Mouse (Mus musculus): ENCODE data around the gene Chrd. TPM values are rescaled to one million over a fixed set of nuclear protein-coding genes. Genes with fewer than 3 reads are reported as not detected.

Chrd gene
- polyA plus RNA-seq, 1 experiment from 2014 or later, result 9.3 TPM

- Histone ChIP-seq H3K4me1 (peaks cover 30% of the 10 kb centered on the region), H3K4me3 (no peak overlapping the region), H3K27me3 (no peaks in the 10 kb centered on the region), H3K36me3 (peaks cover 57% of the 10 kb centered on the region), H3K9ac (no peak overlapping the region), H3K27ac (no peak overlapping the region), H3K4me2 (replicated peaks) (0 out of 2 replicates have a peak overlapping the region, but pooled peaks have one; percentile 78), H3K9me3 (no peaks in the 10 kb centered on the region)
- ATAC-seq (ENCODE audit: low FRiP score, low read depth), result no peak
- 93% methylated on average over 7 of the region's 7 CpGs for WGBS
These were observed 20.0 kb upstream of the Chrd start for GRCm38 (mm10) chr16:20712889-20713288.

DNA sequence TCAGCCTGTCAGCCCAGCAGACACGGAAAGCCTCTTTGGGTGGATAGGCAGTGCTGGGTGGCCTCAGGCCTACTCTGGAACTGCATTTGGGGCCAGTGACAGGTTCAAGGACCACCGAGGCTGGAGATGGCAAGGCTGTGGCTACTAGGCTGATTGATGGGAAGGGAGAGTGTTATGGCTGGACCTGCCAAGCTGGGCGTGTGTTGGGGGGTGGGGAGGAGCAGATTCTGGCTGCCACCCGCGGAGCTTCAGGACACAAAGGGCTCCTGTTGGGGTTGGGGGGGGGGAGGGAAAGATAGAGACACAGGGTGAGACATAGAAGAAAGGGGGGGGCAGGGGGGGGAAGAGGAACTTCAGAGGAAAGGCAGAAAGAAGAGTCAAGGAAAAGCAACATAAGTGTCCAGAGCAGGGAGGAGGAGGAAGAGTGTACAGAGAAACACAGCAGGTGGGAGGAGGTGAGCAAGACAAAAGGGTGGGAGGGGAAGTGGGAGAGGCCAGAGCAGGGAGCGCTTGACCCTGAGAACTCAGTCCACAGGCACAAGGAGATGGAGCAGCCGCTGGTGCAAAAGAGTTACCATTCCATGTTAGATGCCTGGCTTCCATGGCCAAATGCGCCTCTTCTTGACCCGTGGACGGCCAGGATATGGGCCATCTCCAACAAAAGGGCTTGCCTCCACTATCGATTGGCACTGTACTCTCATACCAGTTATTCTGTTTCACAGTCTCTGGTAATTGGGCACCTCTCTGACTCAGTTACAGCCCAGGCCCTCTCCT lies 18.4 kb upstream of the Chrd start:
- peaks cover 36% of the 10 kb centered on the region for H3K4me1 ChIP-seq
- H3K9ac ChIP-seq, result peak overlapping the region; percentile 82; the same call in 1 of the 2 replicates
- peak overlapping the region; percentile 65 for H3K4me3 ChIP-seq
- no peak for ATAC-seq (ENCODE audit: low FRiP score, low read depth)
- H3K4me2 ChIP-seq (replicated peaks), result peak overlapping the region; percentile 78
- H3K27ac ChIP-seq, result no peak overlapping the region
- peaks cover 41% of the 10 kb centered on the region for H3K36me3 ChIP-seq
- no peaks in the 10 kb centered on the region for H3K27me3 ChIP-seq
- WGBS, result 52% methylated on average over 11 of the region's 11 CpGs
- H3K9me3 ChIP-seq, result no peaks in the 10 kb centered on the region

GRCm38 (mm10) chr16:20715161-20715560 lies 17.8 kb upstream of the Chrd start:
- no peaks in the 10 kb centered on the region for H3K27me3 ChIP-seq
- peak overlapping the region; percentile 78 for H3K4me2 ChIP-seq (replicated peaks)
- WGBS, result 71% methylated on average over 2 of the region's 2 CpGs
- peaks cover 38% of the 10 kb centered on the region for H3K36me3 ChIP-seq
- H3K4me3 ChIP-seq, result peak overlapping the region; percentile 65
- no peak for ATAC-seq (ENCODE audit: low FRiP score, low read depth)
- peak overlapping the region; percentile 82 for H3K9ac ChIP-seq
- peaks cover 36% of the 10 kb centered on the region for H3K4me1 ChIP-seq
- H3K27ac ChIP-seq, result peak overlapping the region; percentile 95
- no peaks in the 10 kb centered on the region for H3K9me3 ChIP-seq

DNA sequence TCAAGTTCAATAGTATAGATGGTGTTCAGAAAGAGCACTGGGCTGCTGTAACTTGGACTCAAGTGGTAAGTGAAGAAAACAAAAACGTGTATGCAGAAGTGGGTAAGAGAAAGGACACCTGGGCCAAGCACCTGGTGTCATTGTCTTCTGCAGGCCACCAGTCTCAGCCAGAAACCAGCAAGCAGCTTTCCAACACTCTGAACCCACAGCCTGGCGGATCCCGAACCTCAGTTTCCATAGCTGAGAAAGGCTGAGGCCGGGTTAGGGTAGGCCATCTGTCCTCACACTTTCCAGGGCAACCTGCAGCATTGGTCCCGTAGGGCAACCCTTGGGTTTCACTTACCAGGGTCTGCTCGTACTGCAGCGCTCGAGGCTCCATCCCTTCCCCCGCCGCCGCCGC lies 17.4 kb upstream of the Chrd start:
- under 1% methylated on average over 11 of the region's 12 CpGs for WGBS
- peak overlapping the region; percentile 95 for H3K27ac ChIP-seq
- peaks cover 36% of the 10 kb centered on the region for H3K4me1 ChIP-seq
- peak overlapping the region; percentile 82 for H3K9ac ChIP-seq
- H3K9me3 ChIP-seq, result no peaks in the 10 kb centered on the region
- H3K36me3 ChIP-seq, result peaks cover 38% of the 10 kb centered on the region
- no peak for ATAC-seq (ENCODE audit: low FRiP score, low read depth)
- H3K4me2 ChIP-seq (replicated peaks), result peak overlapping the region; percentile 78
- peak overlapping the region; percentile 65 for H3K4me3 ChIP-seq
- no peaks in the 10 kb centered on the region for H3K27me3 ChIP-seq

DNA sequence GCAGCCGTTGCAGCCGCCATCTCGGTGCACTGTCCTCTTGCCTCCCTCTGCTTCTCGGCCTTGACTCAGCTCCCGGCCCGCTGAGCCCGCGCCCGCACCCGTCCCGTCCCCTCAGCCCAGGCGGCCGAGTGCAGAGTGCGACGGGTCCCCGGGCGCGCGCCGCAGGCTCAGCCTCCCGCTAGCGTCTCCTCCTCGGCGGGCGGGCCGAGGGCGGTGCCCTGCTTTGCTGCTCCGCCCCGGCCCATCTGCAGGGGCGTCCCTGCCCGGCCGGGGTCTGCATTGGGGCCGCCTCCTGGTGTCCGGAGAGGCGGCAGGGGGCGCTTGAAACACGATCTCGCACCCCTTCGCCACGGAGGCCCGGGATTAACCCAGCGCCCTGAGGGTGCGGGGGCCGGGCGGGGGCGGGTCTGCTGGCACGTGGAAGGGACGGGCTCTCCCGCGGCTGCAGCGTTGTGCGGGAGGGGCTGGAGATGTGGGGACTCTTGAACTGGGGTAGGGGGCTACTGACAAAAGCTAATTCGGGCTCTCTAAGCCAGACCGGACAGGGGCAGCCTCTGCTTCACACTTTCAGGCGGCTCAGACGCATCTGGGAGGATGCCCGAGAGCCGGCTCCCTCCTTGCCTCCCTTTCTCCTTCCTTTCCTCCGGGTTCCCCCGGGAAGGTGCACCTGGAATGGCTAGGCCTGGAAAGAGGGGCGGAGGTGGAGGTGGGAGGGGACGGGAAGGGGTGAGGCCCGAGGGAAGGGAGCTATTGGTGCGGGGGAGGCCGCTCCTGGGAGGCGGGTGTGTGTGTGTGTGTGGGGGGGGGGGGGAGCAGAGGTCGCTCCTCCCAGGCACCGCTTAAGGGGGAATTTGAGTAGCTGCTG lies 16.7 kb upstream of the Chrd start:
- ATAC-seq (ENCODE audit: low FRiP score, low read depth), result peak; percentile 89
- H3K4me1 ChIP-seq, result peaks cover 36% of the 10 kb centered on the region
- no peaks in the 10 kb centered on the region for H3K27me3 ChIP-seq
- H3K36me3 ChIP-seq, result peaks cover 38% of the 10 kb centered on the region
- WGBS, result under 1% methylated on average over 50 of the region's 68 CpGs
- H3K4me2 ChIP-seq (replicated peaks), result peak overlapping the region; percentile 78
- H3K4me3 ChIP-seq, result peak overlapping the region; percentile 65
- H3K9me3 ChIP-seq, result no peaks in the 10 kb centered on the region
- peak overlapping the region; percentile 95 for H3K27ac ChIP-seq
- H3K9ac ChIP-seq, result peak overlapping the region; percentile 82

GRCm38 (mm10) chr16:20716841-20717180 lies 16.1 kb upstream of the Chrd start:
- no peaks in the 10 kb centered on the region for H3K27me3 ChIP-seq
- H3K36me3 ChIP-seq, result peaks cover 38% of the 10 kb centered on the region
- H3K4me3 ChIP-seq, result peak overlapping the region; percentile 65
- peaks cover 36% of the 10 kb centered on the region for H3K4me1 ChIP-seq
- H3K9ac ChIP-seq, result peak overlapping the region; percentile 82
- H3K4me2 ChIP-seq (replicated peaks), result peak overlapping the region; percentile 78
- no peak for ATAC-seq (ENCODE audit: low FRiP score, low read depth)
- no peaks in the 10 kb centered on the region for H3K9me3 ChIP-seq
- H3K27ac ChIP-seq, result peak overlapping the region; percentile 95
- under 1% methylated on average over 8 of the region's 8 CpGs for WGBS

DNA sequence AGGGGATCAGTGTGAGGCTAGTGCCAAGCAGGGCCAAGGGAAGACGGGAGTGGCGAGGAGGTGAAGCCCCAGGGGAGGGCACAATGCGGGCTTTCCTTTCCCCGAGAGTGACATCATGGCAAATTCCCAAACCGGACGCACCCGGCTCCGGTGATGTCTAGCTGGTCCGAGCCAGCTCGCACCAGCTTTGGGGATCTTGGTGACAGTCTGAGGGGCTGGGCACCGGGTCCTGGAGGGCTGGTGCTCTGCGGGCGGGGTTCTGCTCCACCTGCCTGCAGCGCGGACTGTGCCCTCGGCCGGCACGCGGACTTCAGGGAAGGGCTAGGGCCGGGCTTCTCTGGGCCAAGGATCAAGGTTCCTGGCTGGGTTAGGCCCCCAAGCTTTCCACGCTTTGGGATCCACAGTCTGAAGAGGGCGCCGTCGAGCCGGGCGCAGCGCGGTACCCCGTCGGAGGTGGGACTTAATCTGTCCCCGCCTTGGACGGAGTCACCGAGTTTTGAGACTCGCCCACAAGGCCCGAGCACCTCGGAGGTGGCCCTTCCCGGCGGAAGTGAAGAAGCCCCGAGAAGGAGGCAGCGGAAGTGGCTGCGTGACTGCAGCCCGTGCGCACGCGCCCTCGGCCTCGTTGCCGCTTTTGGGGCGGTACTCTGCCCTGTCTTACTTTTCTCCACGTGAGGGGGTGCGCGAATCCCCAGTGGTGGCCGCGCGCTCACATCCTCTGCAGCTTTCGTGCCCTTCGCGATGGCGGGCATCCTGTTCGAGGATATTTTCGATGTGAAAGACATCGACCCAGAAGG lies 15.5 kb upstream of the Chrd start, which contains the start of the genes Polr2h and Clcn2:
Gene Polr2h (plus strand): TSS at position 485 of the 797 bp plus-strand sequence.
Gene Clcn2 (minus strand): TSS at position 566 of the 797 bp plus-strand sequence.
- H3K27me3 ChIP-seq, result no peaks in the 10 kb centered on the region
- peaks cover 36% of the 10 kb centered on the region for H3K4me1 ChIP-seq
- H3K9ac ChIP-seq, result peak within 1 kb of the TSS; percentile 82
- WGBS, result 0% methylated on average over 59 of the region's 62 CpGs
- H3K4me2 ChIP-seq (replicated peaks), result peak within 1 kb of the TSS; percentile 78
- H3K27ac ChIP-seq, result peak within 1 kb of the TSS; percentile 95
- H3K4me3 ChIP-seq, result peak within 1 kb of the TSS; percentile 65
- H3K9me3 ChIP-seq, result no peaks in the 10 kb centered on the region
- peak; percentile 81 for ATAC-seq (ENCODE audit: low FRiP score, low read depth)
- H3K36me3 ChIP-seq, result peaks cover 38% of the 10 kb centered on the region

DNA sequence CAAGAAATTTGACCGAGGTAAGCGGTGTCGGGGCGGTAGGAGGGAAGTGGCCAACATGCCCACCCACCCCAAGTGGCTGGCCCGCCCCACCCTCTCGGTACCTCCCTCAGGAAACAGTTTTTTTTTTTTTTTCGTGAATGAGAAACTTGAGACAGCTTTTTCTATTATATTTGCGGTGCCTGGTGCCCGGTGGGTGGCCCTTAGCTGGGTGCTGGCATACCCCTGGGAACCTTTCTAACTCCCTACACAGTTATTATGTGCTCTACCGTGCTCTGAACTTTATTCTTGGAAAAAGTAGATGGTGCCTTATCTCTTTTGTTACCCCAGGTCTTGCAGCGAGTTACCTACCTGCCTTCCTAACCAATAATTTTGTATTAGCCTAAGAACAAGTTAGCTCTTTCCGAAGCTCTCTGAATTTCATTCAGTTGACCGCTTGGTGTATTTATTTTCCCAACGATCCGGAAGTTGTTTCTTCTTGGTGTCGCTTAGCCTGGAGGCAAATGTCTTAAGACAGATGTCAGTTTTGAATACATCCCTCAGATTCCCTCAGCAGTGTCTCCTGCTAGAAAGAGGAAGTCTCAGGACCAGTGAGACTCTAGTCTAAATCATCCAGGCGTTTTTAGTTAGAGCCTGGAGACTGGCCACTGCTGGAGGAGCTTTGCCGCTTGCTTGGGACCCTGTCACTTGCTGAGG lies 14.8 kb upstream of the Chrd start:
- 2% methylated on average over 18 of the region's 18 CpGs for WGBS

DNA sequence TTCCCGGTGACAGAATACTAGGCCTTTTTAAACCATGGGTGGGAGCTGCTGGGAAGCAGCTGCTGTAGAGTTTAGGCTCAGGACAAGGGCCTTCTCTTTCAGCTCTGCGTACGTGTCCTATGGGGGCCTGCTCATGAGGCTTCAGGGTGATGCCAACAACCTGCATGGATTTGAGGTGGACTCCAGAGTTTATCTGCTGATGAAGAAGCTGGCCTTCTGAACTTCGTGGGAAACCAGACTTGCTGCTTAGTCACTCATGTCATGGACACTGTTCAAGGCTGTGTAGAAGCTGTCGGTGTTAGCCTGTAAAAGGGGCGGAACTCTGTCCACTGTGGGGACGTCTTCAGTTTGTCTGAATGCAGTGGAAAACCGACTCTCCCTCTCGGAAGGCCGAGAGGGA lies 11.1 kb upstream of the Chrd start:
- no peak overlapping the region for H3K4me2 ChIP-seq (replicated peaks)
- no peak for ATAC-seq (ENCODE audit: low FRiP score, low read depth)
- H3K27ac ChIP-seq, result no peak overlapping the region
- H3K27me3 ChIP-seq, result no peaks in the 10 kb centered on the region
- H3K4me3 ChIP-seq, result no peak overlapping the region
- no peak overlapping the region for H3K9ac ChIP-seq
- peaks cover 25% of the 10 kb centered on the region for H3K4me1 ChIP-seq
- H3K36me3 ChIP-seq, result peaks cover 31% of the 10 kb centered on the region
- 80% methylated on average over 10 of the region's 10 CpGs for WGBS
- H3K9me3 ChIP-seq, result no peaks in the 10 kb centered on the region

More for the DNA sequence above, 14.8 kb upstream of the Chrd start:
- no peaks in the 10 kb centered on the region for H3K27me3 ChIP-seq
- H3K4me3 ChIP-seq, result peak overlapping the region; percentile 65
- peak overlapping the region; percentile 95 for H3K27ac ChIP-seq
- peak; percentile 9; the same call in 1 of the 2 replicates for ATAC-seq (ENCODE audit: low FRiP score, low read depth)
- H3K4me2 ChIP-seq (replicated peaks), result peak overlapping the region; percentile 78
- H3K9ac ChIP-seq, result peak overlapping the region; percentile 82
- no peaks in the 10 kb centered on the region for H3K9me3 ChIP-seq
- peaks cover 36% of the 10 kb centered on the region for H3K36me3 ChIP-seq
- H3K4me1 ChIP-seq, result peaks cover 36% of the 10 kb centered on the region

DNA sequence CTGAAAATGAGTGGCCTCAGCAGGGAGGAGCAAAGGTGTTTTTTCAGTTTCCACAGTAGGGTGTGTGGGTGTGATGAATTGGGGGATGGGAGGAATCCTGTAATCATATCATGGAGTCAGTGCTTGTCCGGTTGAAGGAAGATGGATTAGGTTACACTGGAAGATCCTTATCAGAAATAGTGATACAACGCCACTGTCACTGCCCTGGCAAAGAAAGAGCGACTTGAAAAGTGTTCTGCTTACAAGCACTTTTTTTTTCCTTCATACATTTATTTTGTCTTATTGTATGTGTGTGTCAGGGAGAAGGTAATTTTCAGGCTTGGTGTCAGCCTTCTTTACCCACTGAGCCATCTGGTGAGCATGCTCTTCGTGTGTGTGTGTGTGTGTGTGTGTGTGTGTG lies 10.2 kb upstream of the Chrd start:
- Histone ChIP-seq H3K27me3 (no peaks in the 10 kb centered on the region), H3K4me1 (peaks cover 21% of the 10 kb centered on the region), H3K9me3 (no peaks in the 10 kb centered on the region), H3K36me3 (peaks cover 31% of the 10 kb centered on the region), H3K4me3 (no peak overlapping the region), H3K4me2 (replicated peaks) (no peak overlapping the region), H3K9ac (no peak overlapping the region), H3K27ac (no peak overlapping the region)
- WGBS, result 63% methylated on average over 4 of the region's 4 CpGs
- ATAC-seq (ENCODE audit: low FRiP score, low read depth), result no peak

DNA sequence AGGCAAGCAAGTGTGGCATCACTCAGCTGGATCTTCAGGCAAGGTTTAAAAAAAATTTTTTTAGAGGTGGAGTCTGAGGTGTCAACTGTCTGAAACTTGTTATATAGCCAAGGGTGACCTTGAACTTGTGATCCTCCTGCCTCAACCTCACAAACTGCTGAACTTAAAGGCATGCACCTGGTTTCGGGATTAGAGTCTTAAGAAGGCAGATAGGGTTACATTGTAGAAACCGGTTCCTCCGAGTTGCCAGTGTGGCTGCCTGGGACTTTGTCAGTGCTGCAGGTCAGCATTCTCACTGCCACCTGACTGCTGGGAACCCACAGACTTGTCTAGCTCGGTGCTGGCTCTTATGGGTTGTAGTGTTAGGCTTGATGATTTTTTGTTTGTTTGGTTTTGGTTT lies 9.7 kb upstream of the Chrd start:
- no peak for ATAC-seq (ENCODE audit: low FRiP score, low read depth)
- Histone ChIP-seq H3K4me1 (peaks cover 21% of the 10 kb centered on the region), H3K4me2 (replicated peaks) (no peak overlapping the region), H3K27me3 (no peaks in the 10 kb centered on the region), H3K36me3 (peaks cover 31% of the 10 kb centered on the region), H3K9me3 (no peaks in the 10 kb centered on the region), H3K9ac (no peak overlapping the region), H3K27ac (no peak overlapping the region), H3K4me3 (no peak overlapping the region)
- WGBS, result 35% methylated on average over 4 of the region's 4 CpGs

Data from limb, embryonic 13.5 days (tissue).